Comparison of ENCODE assay signal across 13 mouse cellular contexts in genomic region chr13:94876286-94877210, GRCm38 (mm10). TPM values are rescaled to one million over a fixed set of nuclear protein-coding genes. Genes with fewer than 3 reads are reported as not detected.
DNase-seq lines count a peak whose midpoint lies in the region; ATAC-seq lines count a peak whose summit lies in the region.
"Had no signal": no experiment of that assay in that cellular context is flagged by ENCODE, and none has a peak within 500 bp of the region (broad histone marks: within the 10 kb centered on the region; RNA-seq: fewer than 3 reads in every experiment).

No protein-coding gene starts in this region.

- DNase-seq in midbrain, embryonic 11.5 days (ENCODE audit: low spot score, missing footprints) = peak; percentile 97
- peak; percentile 27 for DNase-seq in retina, postnatal 1 day
- DNase-seq in lung, postnatal 10 days = no peak
- DNase-seq: kidney, adult 18-20 months had no signal

- H3K36me3 ChIP-seq in kidney, embryonic 16.5 days (ENCODE audit: insufficient read depth, low read length) = no peaks in the 10 kb centered on the region
- no peaks in the 10 kb centered on the region for H3K36me3 ChIP-seq in kidney, embryonic 14.5 days (ENCODE audit: control insufficient read depth, insufficient read depth, low read length)
- H3K36me3 ChIP-seq in forebrain, embryonic 13.5 days (ENCODE audit: poor library complexity, severe bottlenecking) = no peaks in the 10 kb centered on the region
- H3K36me3 ChIP-seq in midbrain, embryonic 11.5 days (ENCODE audit: control insufficient read depth, insufficient read depth, low read length) = no peaks in the 10 kb centered on the region
- H3K36me3 ChIP-seq: liver, embryonic 15.5 days had no signal

- H3K4me1 ChIP-seq in kidney, embryonic 16.5 days (ENCODE audit: insufficient read depth, low read length) = peaks cover 2% of the 10 kb centered on the region; the same call in 1 of the 2 replicates
- H3K4me1 ChIP-seq in kidney, embryonic 14.5 days (ENCODE audit: control insufficient read depth, insufficient read depth, low read length) = no peaks in the 10 kb centered on the region; the same call in 1 of the 2 replicates
- H3K4me1 ChIP-seq in forebrain, embryonic 13.5 days = peaks cover 5% of the 10 kb centered on the region; the same call in 1 of the 2 replicates
- H3K4me1 ChIP-seq in midbrain, embryonic 11.5 days (ENCODE audit: control insufficient read depth, insufficient read depth, low read length) = no peaks in the 10 kb centered on the region; the same call in 1 of the 2 replicates
- H3K4me1 ChIP-seq: liver, embryonic 15.5 days had no signal

- H3K4me2 ChIP-seq in kidney, embryonic 16.5 days (replicated peaks; ENCODE audit: low read depth, low read length) = no peak overlapping the region
- H3K4me2 ChIP-seq in kidney, embryonic 14.5 days (replicated peaks; ENCODE audit: low read depth, low read length) = no peak overlapping the region
- no peak overlapping the region for H3K4me2 ChIP-seq in forebrain, embryonic 13.5 days
- H3K4me2 ChIP-seq in midbrain, embryonic 11.5 days = no peak overlapping the region
- H3K4me2 ChIP-seq: liver, embryonic 15.5 days had no signal

- no peak overlapping the region for H3K4me3 ChIP-seq in kidney, embryonic 16.5 days (ENCODE audit: low read length)
- H3K4me3 ChIP-seq in kidney, embryonic 14.5 days (ENCODE audit: low read length) = no peak overlapping the region
- peak overlapping the region; percentile 13 for H3K4me3 ChIP-seq in forebrain, embryonic 13.5 days
- peak overlapping the region; percentile 1; the same call in 1 of the 2 replicates for H3K4me3 ChIP-seq in midbrain, embryonic 11.5 days (ENCODE audit: low read depth, low read length)
- H3K4me3 ChIP-seq: liver, embryonic 15.5 days had no signal

- 2% methylated on average over 29 of the region's 30 CpGs for WGBS in kidney, embryonic 16.5 days
- 1% methylated on average over 28 of the region's 30 CpGs for WGBS in kidney, embryonic 14.5 days
- under 1% methylated on average over 30 of the region's 30 CpGs for WGBS in forebrain, embryonic 13.5 days
- WGBS in midbrain, embryonic 11.5 days = under 1% methylated on average over 30 of the region's 30 CpGs

- H3K27me3 ChIP-seq in kidney, embryonic 16.5 days (ENCODE audit: insufficient read depth, low read length) = peaks cover 78% of the 10 kb centered on the region
- H3K27me3 ChIP-seq in kidney, embryonic 14.5 days (ENCODE audit: control insufficient read depth, insufficient read depth, low read length) = peaks cover 88% of the 10 kb centered on the region
- peaks cover 86% of the 10 kb centered on the region for H3K27me3 ChIP-seq in forebrain, embryonic 13.5 days
- H3K27me3 ChIP-seq in midbrain, embryonic 11.5 days (ENCODE audit: control insufficient read depth, insufficient read depth, low read length) = peaks cover 85% of the 10 kb centered on the region

- no peak overlapping the region for H3K9ac ChIP-seq in kidney, embryonic 16.5 days (replicated peaks; ENCODE audit: low read length)
- no peak overlapping the region for H3K9ac ChIP-seq in kidney, embryonic 14.5 days (ENCODE audit: low read depth, low read length)
- H3K9ac ChIP-seq in forebrain, embryonic 13.5 days = no peak overlapping the region
- H3K9ac ChIP-seq in midbrain, embryonic 11.5 days (ENCODE audit: low read length) = no peak overlapping the region
- H3K9ac ChIP-seq: liver, embryonic 15.5 days had no signal

- no peak overlapping the region for H3K27ac ChIP-seq in kidney, embryonic 16.5 days (ENCODE audit: low read length)
- no peak overlapping the region for H3K27ac ChIP-seq in kidney, embryonic 14.5 days (ENCODE audit: low read depth, low read length)
- H3K27ac ChIP-seq in forebrain, embryonic 13.5 days = peak overlapping the region; percentile 31
- no peak overlapping the region for H3K27ac ChIP-seq in midbrain, embryonic 11.5 days (ENCODE audit: low read depth, low read length)
- H3K27ac ChIP-seq: liver, embryonic 15.5 days had no signal

- no peaks in the 10 kb centered on the region for H3K9me3 ChIP-seq in kidney, embryonic 16.5 days (ENCODE audit: low read length)
- H3K9me3 ChIP-seq in kidney, embryonic 14.5 days (ENCODE audit: control insufficient read depth, low read length) = no peaks in the 10 kb centered on the region
- no peaks in the 10 kb centered on the region for H3K9me3 ChIP-seq in forebrain, embryonic 13.5 days (replicated peaks)
- no peaks in the 10 kb centered on the region for H3K9me3 ChIP-seq in midbrain, embryonic 11.5 days (ENCODE audit: control insufficient read depth, low read length)
- H3K9me3 ChIP-seq: liver, embryonic 15.5 days had no signal

- ATAC-seq in kidney, embryonic 16.5 days (ENCODE audit: low FRiP score, low TSS enrichment) = 0 out of 2 replicates have a peak, but pooled peaks have one; percentile 31
- no peak for ATAC-seq in kidney, embryonic 14.5 days (ENCODE audit: low FRiP score, low TSS enrichment)
- ATAC-seq in forebrain, embryonic 13.5 days = no peak
- no peak for ATAC-seq in midbrain, embryonic 11.5 days (ENCODE audit: low FRiP score)
- ATAC-seq in erythroblast, adult 5-6 weeks (replicated peaks; ENCODE audit: low FRiP score, poor library complexity, severe bottlenecking) = no peak

RNA-seq across cellular contexts. Expression of gene Otp, which starts 1.1 kb away (rescaled TPM):
- polyA plus RNA-seq in kidney, embryonic 16.5 days (2015; fragmentation: Nextera tagmentation; extraction: Ambion mirVana) = not detected in 2 replicates
- polyA plus RNA-seq in kidney, embryonic 14.5 days (2014; fragmentation: Nextera tagmentation; extraction: Ambion mirVana) = not detected in 2 replicates
- 3.7 and 10.3 TPM in 2 replicates for polyA plus RNA-seq in forebrain, embryonic 13.5 days (2015; fragmentation: Nextera tagmentation; extraction: Ambion mirVana)
- polyA plus RNA-seq in midbrain, embryonic 11.5 days (2014; fragmentation: Nextera tagmentation; extraction: Ambion mirVana) = 2.0 and 2.4 TPM in 2 replicates
- total RNA-seq in erythroblast, adult 5-6 weeks (2015; ENCODE audit: low replicate concordance) = not detected in 2 replicates
- total RNA-seq in erythroblast, adult 5-6 weeks (2017; ENCODE audit: low replicate concordance) = not detected in 2 replicates
- total RNA-seq: common myeloid progenitor, adult 5-6 weeks; gastrocnemius, postnatal 4 days; megakaryocyte, adult 5-6 weeks had no signal
- polyA plus RNA-seq: heart, postnatal 0 days; liver, embryonic 15.5 days had no signal

Comparison
In these comparisons a context has a peak if more than half of its experiments do, and no peak if none do; other contexts are left out.
1. H3K4me3 ChIP-seq: peak in forebrain, embryonic 13.5 days (single experiment) and midbrain, embryonic 11.5 days (single experiment); none in kidney, embryonic 16.5 days (single experiment) and kidney, embryonic 14.5 days (single experiment).